Mouse (Mus musculus) bone marrow, adult 2 months (tissue): ENCODE measurements around the gene Enho.

Experiments used
- CTCF ChIP-seq: fragments of 200-500 bp; IDR thresholded peaks from 2 replicates; pipeline ENCODE4 v1.5.1; 2011; ENCODE audit warnings: low read length, control low read depth; ENCODE audit not compliant: control insufficient read depth, insufficient read depth
- POLR2A ChIP-seq: fragments of 200-500 bp; IDR thresholded peaks from 2 replicates; pipeline ENCODE4 v1.6.1; 2011; ENCODE audit warnings: low read depth, mild to moderate bottlenecking, control low read depth, low read length, borderline replicate concordance; ENCODE audit not compliant: control insufficient read depth

DNA sequence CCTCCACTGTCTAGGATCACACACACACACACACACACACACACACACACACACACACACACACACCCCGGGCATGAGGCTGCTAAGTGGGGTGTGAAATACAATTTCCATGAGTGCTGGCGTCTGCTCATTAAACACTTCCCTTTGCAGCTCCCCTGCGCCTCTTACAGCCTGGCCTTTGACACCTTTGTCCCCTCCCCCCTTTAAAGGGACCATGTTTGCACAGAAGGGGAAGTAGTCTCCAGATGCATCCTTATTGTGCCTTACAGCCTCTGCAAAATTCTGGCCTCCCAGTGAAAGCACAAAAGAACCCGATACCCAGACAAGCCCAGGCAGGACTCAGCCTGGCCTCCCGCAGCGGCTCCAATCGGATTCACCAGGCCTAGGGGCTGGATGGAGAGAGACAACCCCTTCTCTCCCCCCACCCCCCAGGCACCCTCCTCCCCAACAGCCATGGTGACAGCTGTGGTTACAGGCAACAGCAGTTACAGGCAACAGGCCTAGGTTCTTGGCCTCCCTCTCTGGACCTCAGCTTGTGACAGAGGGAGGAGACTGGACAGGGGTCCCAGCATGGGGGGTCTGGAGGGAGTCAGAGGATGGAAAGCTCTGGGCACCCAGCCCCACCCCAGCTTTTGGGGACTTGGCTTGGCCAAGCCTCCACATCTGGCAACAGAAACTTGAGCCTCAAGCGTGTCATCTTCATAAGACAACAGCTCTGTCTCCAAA is 11.8 kb downstream of the Enho start:
- TF ChIP-seq CTCF: no peak
- TF ChIP-seq POLR2A: no peak
